Mouse (Mus musculus) hindbrain, postnatal 0 days (tissue): ENCODE results near the gene Wnt2. TPM values are rescaled to one million over a fixed set of nuclear protein-coding genes. Genes with fewer than 3 reads are reported as not detected.

Experiments
- ATAC-seq: fragments of 200-750 bp; cut with Nextera tagmentation; 2 replicates; pipeline ENCODE4 v1.8.0; 2017; ENCODE audit warnings: mild to moderate bottlenecking, moderate TSS enrichment, moderate library complexity
- DNase-seq: peaks from one replicate; pipeline ENCODE4 v3.0.0-alpha.2; 2015; ENCODE audit warnings: low spot score
- H3K27ac ChIP-seq: fragments of 300-500 bp; sonication (generic); 2 replicates; pipeline ENCODE4 v1.5.1; 2014; ENCODE audit warnings: mild to moderate bottlenecking
- H3K27me3 ChIP-seq: fragments of 300-500 bp; sonication (generic); 2 replicates; pipeline ENCODE4 v1.6.1; 2014; ENCODE audit warnings: low read length, mixed read lengths; ENCODE audit not compliant: insufficient read depth
- H3K36me3 ChIP-seq: fragments of 300-500 bp; sonication (generic); 2 replicates; pipeline ENCODE4 v1.6.1; 2014; ENCODE audit warnings: low read length, mixed read lengths; ENCODE audit not compliant: insufficient read depth
- H3K4me1 ChIP-seq: fragments of 300-500 bp; sonication (generic); 2 replicates; pipeline ENCODE4 v1.6.1; 2014; ENCODE audit warnings: antibody characterized with exemption, low read length, mixed read lengths; ENCODE audit not compliant: insufficient read depth
- H3K4me2 ChIP-seq: fragments of 300-500 bp; sonication (generic); 2 replicates; pipeline ENCODE4 v1.6.1; 2014; ENCODE audit warnings: low read depth, mild to moderate bottlenecking, low read length, moderate library complexity, mixed read lengths
- H3K4me3 ChIP-seq: fragments of 300-500 bp; sonication (generic); 2 replicates; pipeline ENCODE4 v1.5.1; 2014; ENCODE audit warnings: low read length
- H3K9ac ChIP-seq: fragments of 300-500 bp; sonication (generic); replicated peaks from 2 replicates; pipeline ENCODE4 v1.6.1; 2014; ENCODE audit warnings: mild to moderate bottlenecking, low read length, moderate library complexity, mixed read lengths
- H3K9me3 ChIP-seq: fragments of 300-500 bp; sonication (generic); 2 replicates; pipeline ENCODE4 v1.6.1; 2016; ENCODE audit warnings: low read length, mixed read lengths
- CTCF ChIP-seq: IDR thresholded peaks from 2 replicates; pipeline ENCODE4 v1.5.1; 2016; ENCODE audit warnings: antibody characterized with exemption, control low read depth, low read depth
- WGBS: fragments of 180-500 bp; shearing (Covaris S2); extraction: QIAGEN DNeasy Blood & Tissue Kit; methylation state at CpG from one replicate; pipeline ENCODE4 v1.1.7; 2014; 5-methylcytosine and 5-hydroxymethylcytosine counted together
- polyA plus RNA-seq: library from polyadenylated mRNA; unstranded; fragments of >200 nt; fragmentation: Nextera tagmentation; extraction: Ambion mirVana; gene quantifications from 2 replicates; pipeline ENCODE4 v1.2.1, GENCODE M21; 2015
- total RNA-seq: library from RNA; depleted of rRNA; stranded (reverse); fragments of >200 nt; gene quantifications from 2 replicates; pipeline ENCODE4 v1.2.3, GENCODE M21; 2014

Gene Wnt2
- total and polyA plus RNA-seq, 2 experiments from 2014 or later, result 0.33 to 1.2 TPM

GRCm38 (mm10) chr6:18043172-18043571 is 12.8 kb upstream of the Wnt2 start:
- Histone ChIP-seq H3K27ac (no peak overlapping the region), H3K9me3 (no peaks in the 10 kb centered on the region), H3K4me1 (no peaks in the 10 kb centered on the region), H3K27me3 (no peaks in the 10 kb centered on the region), H3K36me3 (no peaks in the 10 kb centered on the region), H3K4me2 (no peak overlapping the region), H3K4me3 (no peak overlapping the region), H3K9ac (no peak overlapping the region)
- WGBS, result 84% methylated on average over 5 of the region's 5 CpGs
- ATAC-seq (no peak), DNase-seq (no peak)
- TF ChIP-seq CTCF, result no peak

GRCm38 (mm10) chr6:18032271-18032670 is 1.9 kb upstream of the Wnt2 start:
- H3K4me1 ChIP-seq, result peaks cover 13% of the 10 kb centered on the region; the same call in 1 of the 2 replicates
- peak overlapping the region; percentile 85 for H3K4me2 ChIP-seq
- TF ChIP-seq CTCF, result no peak
- peaks cover 18% of the 10 kb centered on the region; the same call in 1 of the 2 replicates for H3K27me3 ChIP-seq
- H3K9ac ChIP-seq, result no peak overlapping the region
- H3K36me3 ChIP-seq, result no peaks in the 10 kb centered on the region
- no peak for DNase-seq
- no peak for ATAC-seq
- H3K9me3 ChIP-seq, result no peaks in the 10 kb centered on the region
- H3K4me3 ChIP-seq, result peak overlapping the region; percentile 44
- WGBS, result 36% methylated on average over 6 of the region's 6 CpGs
- no peak overlapping the region for H3K27ac ChIP-seq

GRCm38 (mm10) chr6:18031509-18032010 is 1.2 kb upstream of the Wnt2 start:
- TF ChIP-seq CTCF, result no peak
- H3K27ac ChIP-seq, result no peak overlapping the region
- no peaks in the 10 kb centered on the region for H3K9me3 ChIP-seq
- peaks cover 18% of the 10 kb centered on the region; the same call in 1 of the 2 replicates for H3K27me3 ChIP-seq
- peak; percentile 68 for ATAC-seq
- peak; percentile 37 for DNase-seq
- H3K36me3 ChIP-seq, result no peaks in the 10 kb centered on the region
- H3K4me2 ChIP-seq, result peak overlapping the region; percentile 85
- 3% methylated on average over 29 of the region's 29 CpGs for WGBS
- H3K4me3 ChIP-seq, result peak overlapping the region; percentile 44
- peaks cover 13% of the 10 kb centered on the region; the same call in 1 of the 2 replicates for H3K4me1 ChIP-seq
- peak overlapping the region; percentile 28; the same call in 1 of the 2 replicates for H3K9ac ChIP-seq

GRCm38 (mm10) chr6:18030868-18031508 is 603 bp upstream of the Wnt2 start:
- Histone ChIP-seq H3K27ac (no peak overlapping the region), H3K36me3 (no peaks in the 10 kb centered on the region), H3K4me2 (peak overlapping the region; percentile 85), H3K4me3 (peak overlapping the region; percentile 44), H3K9me3 (no peaks in the 10 kb centered on the region), H3K27me3 (peaks cover 18% of the 10 kb centered on the region; the same call in 1 of the 2 replicates), H3K9ac (peak overlapping the region; percentile 28; the same call in 1 of the 2 replicates), H3K4me1 (peaks cover 13% of the 10 kb centered on the region; the same call in 1 of the 2 replicates)
- DNase-seq (no peak), ATAC-seq (peak; percentile 36; the same call in 1 of the 2 replicates)
- no peak for TF ChIP-seq CTCF
- WGBS, result 10% methylated on average over 12 of the region's 12 CpGs

GRCm38 (mm10) chr6:18024133-18024794 is 6.1 kb downstream of the Wnt2 start:
- Histone ChIP-seq H3K4me3 (no peak overlapping the region), H3K9me3 (no peaks in the 10 kb centered on the region), H3K27me3 (no peaks in the 10 kb centered on the region), H3K36me3 (no peaks in the 10 kb centered on the region), H3K27ac (no peak overlapping the region), H3K4me2 (no peak overlapping the region), H3K9ac (no peak overlapping the region), H3K4me1 (no peaks in the 10 kb centered on the region)
- 51% methylated on average over 8 of the region's 8 CpGs for WGBS
- no peak for TF ChIP-seq CTCF
- DNase-seq (peak; percentile 21), ATAC-seq (no peak)

GRCm38 (mm10) chr6:18013346-18013745 is 17.0 kb downstream of the Wnt2 start:
- no peak for TF ChIP-seq CTCF
- WGBS, result 66% methylated on average over 7 of the region's 7 CpGs

GRCm38 (mm10) chr6:18007356-18007755 is 23.0 kb downstream of the Wnt2 start:
- Histone ChIP-seq H3K4me2 (no peak overlapping the region), H3K9me3 (no peaks in the 10 kb centered on the region), H3K27me3 (no peaks in the 10 kb centered on the region), H3K4me3 (no peak overlapping the region), H3K36me3 (no peaks in the 10 kb centered on the region), H3K4me1 (no peaks in the 10 kb centered on the region), H3K9ac (no peak overlapping the region), H3K27ac (no peak overlapping the region)
- WGBS, result 86% methylated on average over 3 of the region's 3 CpGs
- ATAC-seq (no peak), DNase-seq (no peak)
- no peak for TF ChIP-seq CTCF

More at GRCm38 (mm10) chr6:18013346-18013745, 17.0 kb downstream of the Wnt2 start:
- DNase-seq (no peak), ATAC-seq (no peak)
- H3K4me2 ChIP-seq, result no peak overlapping the region
- H3K27ac ChIP-seq, result no peak overlapping the region
- no peaks in the 10 kb centered on the region for H3K36me3 ChIP-seq
- no peak overlapping the region for H3K4me3 ChIP-seq
- no peak overlapping the region for H3K9ac ChIP-seq
- H3K4me1 ChIP-seq, result no peaks in the 10 kb centered on the region
- no peaks in the 10 kb centered on the region for H3K9me3 ChIP-seq
- H3K27me3 ChIP-seq, result no peaks in the 10 kb centered on the region
